Mouse (Mus musculus) kidney, postnatal 0 days (tissue): ENCODE measurements at regions not wholly inside any gene's neighbourhood (a gene's known extent, or its start where the extent isn't known, plus 50 kb on each side); places are given as distances from the start of the nearest gene placed in this dataset.

Source experiments
- ATAC-seq: fragments of 200-750 bp; cut with Nextera tagmentation; replicated peaks from 2 replicates; pipeline ENCODE4 v1.8.0; 2017; ENCODE audit warnings: low read depth, moderate number of reproducible peaks, moderate TSS enrichment, moderate library complexity; ENCODE audit not compliant: low FRiP score
- DNase-seq: peaks from one replicate; pipeline ENCODE4 v3.0.0-alpha.2; 2016; ENCODE audit warnings: low spot score
- H3K27ac ChIP-seq: fragments of 300-500 bp; sonication (generic); 2 replicates; pipeline ENCODE4 v1.5.1; 2014; ENCODE audit warnings: mild to moderate bottlenecking
- H3K27me3 ChIP-seq: fragments of 300-500 bp; sonication (generic); 2 replicates; pipeline ENCODE4 v1.6.1; 2014; ENCODE audit warnings: low read length, mixed read lengths; ENCODE audit not compliant: insufficient read depth
- H3K36me3 ChIP-seq: fragments of 300-500 bp; sonication (generic); 2 replicates; pipeline ENCODE4 v1.6.1; 2014; ENCODE audit warnings: low read length, mixed read lengths; ENCODE audit not compliant: insufficient read depth
- H3K4me1 ChIP-seq: fragments of 300-500 bp; sonication (generic); replicated peaks from 2 replicates; pipeline ENCODE4 v1.6.1; 2014; ENCODE audit warnings: antibody characterized with exemption, low read length, mixed read lengths; ENCODE audit not compliant: insufficient read depth
- H3K4me2 ChIP-seq: fragments of 300-500 bp; sonication (generic); 2 replicates; pipeline ENCODE4 v1.6.1; 2014; ENCODE audit warnings: mild to moderate bottlenecking, low read length, moderate library complexity, mixed read lengths
- H3K4me3 ChIP-seq: fragments of 300-500 bp; sonication (generic); replicated peaks from 2 replicates; pipeline ENCODE4 v1.5.1; 2014; ENCODE audit warnings: low read depth, low read length
- H3K9ac ChIP-seq: fragments of 300-500 bp; sonication (generic); 2 replicates; pipeline ENCODE4 v1.6.1; 2014; ENCODE audit warnings: low read depth, low read length
- H3K9me3 ChIP-seq: fragments of 300-500 bp; sonication (generic); replicated peaks from 2 replicates; pipeline ENCODE4 v1.6.1; 2016; ENCODE audit warnings: low read length, inconsistent platforms, mixed read lengths
- CTCF ChIP-seq: IDR thresholded peaks from 2 replicates; pipeline ENCODE4 v1.5.1; 2016; ENCODE audit warnings: antibody characterized with exemption, low read depth, mild to moderate bottlenecking, moderate library complexity
- WGBS: fragments of 180-500 bp; shearing (Covaris S2); extraction: QIAGEN DNeasy Blood & Tissue Kit; methylation state at CpG from one replicate; pipeline ENCODE4 v1.1.7; 2014; 5-methylcytosine and 5-hydroxymethylcytosine counted together

DNA sequence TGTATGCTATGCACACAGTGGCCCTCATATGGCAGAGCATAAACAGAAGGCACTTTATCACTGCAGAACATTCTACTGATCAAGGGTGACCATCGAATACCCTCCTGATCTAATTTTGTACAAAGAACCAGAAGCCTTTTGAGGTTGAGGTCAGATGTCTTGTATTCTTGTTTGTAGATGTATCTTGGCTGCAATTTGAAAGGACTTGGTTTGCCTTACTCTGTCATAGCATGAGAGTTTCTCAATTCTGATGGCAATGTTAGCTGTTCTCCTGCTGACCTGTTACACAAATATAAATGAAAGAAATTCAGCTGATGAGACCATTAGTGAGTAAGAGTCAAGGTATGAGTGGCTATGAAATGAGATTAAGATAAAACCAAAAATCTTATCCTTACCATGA lies 199.1 kb upstream of the Aldoart1 start:
- Histone ChIP-seq H3K9me3 (no peaks in the 10 kb centered on the region), H3K36me3 (no peaks in the 10 kb centered on the region), H3K4me3 (no peak overlapping the region), H3K9ac (no peak overlapping the region), H3K4me1 (no peaks in the 10 kb centered on the region), H3K27ac (no peak overlapping the region), H3K27me3 (no peaks in the 10 kb centered on the region), H3K4me2 (no peak overlapping the region)
- DNase-seq, result no peak
- no peak for TF ChIP-seq CTCF
- WGBS, result 89% methylated on average over 1 of the region's 1 CpGs
- ATAC-seq, result no peak

DNA sequence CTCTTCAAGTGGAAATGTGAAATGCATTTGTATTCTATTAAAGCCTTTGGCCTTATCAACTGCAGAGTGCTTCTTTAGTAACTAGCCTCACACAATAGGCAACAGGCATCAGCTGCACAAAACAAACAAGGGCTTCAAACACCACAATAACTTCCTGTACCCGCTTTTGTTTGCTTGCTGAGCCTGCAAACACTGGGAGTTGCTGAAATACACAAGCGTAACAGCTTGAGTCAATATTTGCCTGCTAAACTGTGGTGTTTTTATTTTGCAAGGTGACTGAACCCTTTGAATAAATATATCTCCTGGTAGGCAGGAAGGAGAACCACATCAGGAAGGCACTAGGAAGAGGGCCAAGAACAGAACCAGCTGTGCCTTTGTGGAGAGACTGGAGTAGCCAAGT lies 195.4 kb upstream of the Aldoart1 start:
- ATAC-seq (no peak), DNase-seq (peak; percentile 10)
- Histone ChIP-seq H3K4me3 (no peak overlapping the region), H3K9ac (no peak overlapping the region), H3K4me1 (no peaks in the 10 kb centered on the region), H3K27ac (no peak overlapping the region), H3K4me2 (no peak overlapping the region), H3K36me3 (no peaks in the 10 kb centered on the region), H3K9me3 (no peaks in the 10 kb centered on the region), H3K27me3 (no peaks in the 10 kb centered on the region)
- WGBS, result 44% methylated on average over 2 of the region's 2 CpGs
- no peak for TF ChIP-seq CTCF

GRCm38 (mm10) chr4:73044356-73044755 lies 191.9 kb upstream of the Aldoart1 start:
- DNase-seq (peak; percentile 2), ATAC-seq (no peak)
- H3K9ac ChIP-seq, result no peak overlapping the region
- no peaks in the 10 kb centered on the region for H3K27me3 ChIP-seq
- H3K4me2 ChIP-seq, result no peak overlapping the region
- no peak overlapping the region for H3K27ac ChIP-seq
- H3K4me1 ChIP-seq, result no peaks in the 10 kb centered on the region
- WGBS, result 1% methylated on average over 2 of the region's 2 CpGs
- no peaks in the 10 kb centered on the region for H3K36me3 ChIP-seq
- H3K9me3 ChIP-seq, result no peaks in the 10 kb centered on the region
- no peak overlapping the region for H3K4me3 ChIP-seq
- no peak for TF ChIP-seq CTCF

GRCm38 (mm10) chr4:73042672-73043071 lies 190.2 kb upstream of the Aldoart1 start:
- TF ChIP-seq CTCF, result peak; percentile 85
- Histone ChIP-seq H3K9me3 (no peaks in the 10 kb centered on the region), H3K9ac (no peak overlapping the region), H3K4me3 (no peak overlapping the region), H3K4me2 (no peak overlapping the region), H3K27ac (no peak overlapping the region), H3K36me3 (no peaks in the 10 kb centered on the region), H3K27me3 (no peaks in the 10 kb centered on the region), H3K4me1 (no peaks in the 10 kb centered on the region)
- WGBS, result 18% methylated on average over 2 of the region's 2 CpGs
- ATAC-seq (no peak), DNase-seq (peak; percentile 80)

- no peak overlapping the region for H3K4me2 ChIP-seq
- H3K4me3 ChIP-seq, result no peak overlapping the region
- TF ChIP-seq CTCF, result no peak
- DNase-seq, result no peak
- H3K27me3 ChIP-seq, result no peaks in the 10 kb centered on the region
- no peak overlapping the region for H3K27ac ChIP-seq
- WGBS, result 90% methylated on average over 2 of the region's 2 CpGs
- H3K36me3 ChIP-seq, result no peaks in the 10 kb centered on the region
- no peak for ATAC-seq
- H3K9me3 ChIP-seq, result no peaks in the 10 kb centered on the region
- no peaks in the 10 kb centered on the region for H3K4me1 ChIP-seq
- no peak overlapping the region for H3K9ac ChIP-seq
Measured at GRCm38 (mm10) chr4:73041486-73041885, 189.1 kb upstream of the Aldoart1 start.

- 55% methylated on average over 1 of the region's 1 CpGs for WGBS
Measured at GRCm38 (mm10) chr4:72997686-72998085, 145.3 kb upstream of the Aldoart1 start.

GRCm38 (mm10) chr4:72996102-72996501 lies 143.7 kb upstream of the Aldoart1 start:
- Histone ChIP-seq H3K27me3 (no peaks in the 10 kb centered on the region), H3K4me1 (no peaks in the 10 kb centered on the region), H3K9ac (no peak overlapping the region), H3K36me3 (no peaks in the 10 kb centered on the region), H3K4me2 (no peak overlapping the region), H3K27ac (no peak overlapping the region), H3K4me3 (no peak overlapping the region), H3K9me3 (no peaks in the 10 kb centered on the region)
- ATAC-seq (no peak), DNase-seq (no peak)
- WGBS, result 36% methylated on average over 2 of the region's 2 CpGs
- TF ChIP-seq CTCF, result no peak

More at GRCm38 (mm10) chr4:72997686-72998085, 145.3 kb upstream of the Aldoart1 start:
- DNase-seq (no peak), ATAC-seq (no peak)
- no peaks in the 10 kb centered on the region for H3K4me1 ChIP-seq
- no peaks in the 10 kb centered on the region for H3K27me3 ChIP-seq
- no peak overlapping the region for H3K27ac ChIP-seq
- H3K4me2 ChIP-seq, result no peak overlapping the region
- H3K9ac ChIP-seq, result no peak overlapping the region
- H3K4me3 ChIP-seq, result no peak overlapping the region
- no peaks in the 10 kb centered on the region for H3K36me3 ChIP-seq
- H3K9me3 ChIP-seq, result no peaks in the 10 kb centered on the region
- no peak for TF ChIP-seq CTCF
